Mouse (Mus musculus) heart, postnatal 25 days (tissue): ENCODE measurements around the gene Mknk2. TPM values are rescaled to one million over a fixed set of nuclear protein-coding genes. Genes with fewer than 3 reads are reported as not detected.
A peak's percentile ranks its signal among the peaks of the same experiment; 100 is the strongest.

Experiments
- DNase-seq: peaks from one replicate; pipeline ENCODE4 v3.0.0; 2022; ENCODE audit warnings: low spot score
- intact Hi-C: fragments of 180-260 bp; cut with DNase I; formaldehyde crosslinking; loops from one replicate; pipeline ENCODE4 v1.15.1; 2025
- total RNA-seq, 2 experiments: library from RNA; stranded (reverse); gene quantifications; 2 replicates each; pipeline ENCODE4 v1.2.3; 2021

Mknk2 gene
- total RNA-seq, 2 experiments from 2014 or later: 158 to 181 TPM

DNA sequence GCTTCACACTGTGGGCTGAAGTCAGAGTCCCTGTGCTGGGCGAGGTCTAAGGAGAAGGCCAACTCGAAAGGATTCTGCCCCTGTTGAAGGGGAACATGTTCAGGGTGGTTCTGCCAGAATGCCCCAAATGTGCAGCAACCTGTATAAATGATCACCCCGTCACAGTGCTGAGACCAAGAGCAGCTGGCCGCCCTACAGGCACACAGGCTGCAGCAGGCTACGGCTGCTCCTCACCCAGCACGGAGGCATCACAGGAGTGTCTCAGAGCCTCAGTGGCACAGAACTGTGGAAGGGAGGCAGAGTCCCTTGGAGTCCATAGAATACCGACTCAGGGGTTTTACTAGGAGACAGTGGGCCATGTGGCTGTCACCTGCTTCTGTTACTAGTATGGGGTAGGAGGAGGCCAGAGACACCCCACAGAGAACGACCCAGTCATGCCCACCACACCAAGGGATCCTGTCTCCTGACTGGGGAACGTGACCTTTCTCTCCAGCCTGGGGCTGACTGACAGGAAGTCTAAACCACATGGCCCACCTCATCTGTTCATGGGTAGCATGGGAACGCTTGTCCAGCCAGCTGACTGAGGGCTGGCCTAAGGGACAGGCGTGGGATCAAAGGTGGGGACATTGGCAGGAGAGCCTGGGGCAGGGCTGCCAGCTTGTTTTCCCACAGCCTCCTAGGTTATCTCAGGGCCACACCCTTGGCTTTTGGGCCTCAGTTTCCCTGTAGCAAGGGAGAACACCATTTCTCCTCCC, 5.8 kb downstream of the Mknk2 start:
- DNase-seq: no peak
- intact Hi-C loops: no loop called here

DNA sequence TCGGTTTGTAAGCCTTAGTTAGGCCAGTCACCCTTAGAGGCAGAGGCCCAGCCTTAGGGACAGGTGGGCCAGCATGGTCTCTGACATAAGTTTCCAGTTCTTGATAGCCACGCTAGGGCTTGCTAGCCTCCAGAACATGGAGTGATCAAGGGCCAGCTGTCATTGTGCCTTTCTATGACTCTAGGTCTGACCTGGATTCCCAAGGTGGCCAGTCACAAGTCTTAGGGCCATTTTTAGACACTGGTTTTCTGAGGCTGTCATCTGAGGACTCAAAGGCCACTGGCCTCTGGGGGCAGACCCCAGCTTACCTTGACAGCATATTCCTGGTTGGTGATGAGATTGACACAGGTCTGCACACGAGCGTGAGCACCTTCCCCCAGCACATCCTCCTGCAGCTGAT, 6.7 kb downstream of the Mknk2 start:
- intact Hi-C loops: no loop called here

DNA sequence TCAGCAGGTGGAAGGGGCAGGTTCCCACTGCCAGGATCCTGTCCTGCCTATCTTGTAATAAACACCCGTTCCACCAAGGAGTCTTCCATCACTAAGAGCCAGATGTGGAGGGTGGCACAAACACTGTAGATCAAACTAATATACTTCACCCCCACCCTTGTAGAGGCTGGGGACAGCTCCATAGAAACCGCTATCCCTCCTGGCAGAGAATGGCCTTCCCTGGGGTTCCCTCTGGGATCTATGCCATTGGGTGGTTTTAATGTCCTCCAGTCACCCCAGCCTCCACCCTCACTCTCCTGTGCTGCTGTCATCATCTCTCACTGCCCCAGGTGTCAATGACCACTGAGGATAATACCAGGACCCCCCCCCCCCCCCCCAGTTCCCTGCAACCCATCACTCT, 7.4 kb downstream of the Mknk2 start:
- DNase-seq: no peak
- intact Hi-C loops: no loop called here

More for the DNA sequence above, 6.7 kb downstream of the Mknk2 start:
- DNase-seq: no peak

GRCm38 (mm10) chr10:80669737-80670485, 8.0 kb downstream of the Mknk2 start:
- intact Hi-C loops: no loop called here
- DNase-seq: peak; percentile 58

GRCm38 (mm10) chr10:80669018-80669417, 8.9 kb downstream of the Mknk2 start:
- DNase-seq: no peak

DNA sequence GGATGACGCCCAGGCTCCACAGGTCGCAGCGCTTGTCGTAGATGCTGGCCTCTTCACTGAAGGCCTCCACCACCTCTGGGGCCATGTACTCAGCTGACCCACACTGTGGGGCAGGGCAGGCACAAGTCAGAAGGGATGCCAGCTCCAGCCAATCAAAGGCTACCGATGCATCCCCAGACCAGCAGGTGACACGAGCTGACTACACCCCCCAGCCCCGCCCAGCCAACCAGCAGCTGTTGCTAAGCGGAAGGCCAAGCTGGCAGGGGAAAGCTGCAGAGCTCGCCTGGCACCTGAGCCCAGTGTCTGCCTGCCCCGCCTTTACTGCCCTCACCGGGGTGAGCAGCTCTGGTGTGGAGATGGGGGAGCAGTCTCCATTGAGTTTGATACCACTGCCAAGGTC, 9.3 kb downstream of the Mknk2 start:
- intact Hi-C loops: no loop called here
- no peak for DNase-seq

More at GRCm38 (mm10) chr10:80669018-80669417, 8.9 kb downstream of the Mknk2 start:
- intact Hi-C loops: no loop called here

DNA sequence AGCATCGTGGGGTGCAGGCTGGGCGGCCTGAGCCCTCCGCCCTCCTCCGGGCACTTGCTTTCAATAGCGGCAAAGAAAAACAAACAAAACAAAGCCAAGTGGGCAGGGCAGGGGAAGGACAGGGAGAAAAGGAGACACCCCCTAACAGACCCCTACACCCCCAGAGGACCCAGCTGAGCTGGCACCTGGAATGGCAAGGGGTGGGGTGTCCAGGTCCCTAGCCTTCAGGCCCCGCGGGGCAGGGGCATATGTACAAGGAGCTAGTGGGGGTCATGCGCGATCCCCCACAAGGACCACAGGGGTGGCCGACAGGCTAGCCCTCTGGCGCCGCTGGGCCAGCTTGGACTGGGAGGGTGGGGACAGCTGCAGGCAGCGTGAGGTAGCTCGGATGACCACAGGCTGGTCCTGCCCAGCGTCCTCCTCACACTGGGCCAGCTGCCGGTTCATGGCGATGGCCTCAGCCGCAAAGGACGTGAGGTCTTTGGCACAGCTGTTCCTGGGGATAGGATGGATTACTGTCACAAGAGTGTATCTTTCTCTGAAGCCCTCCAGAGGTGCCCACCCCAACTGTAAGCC, 11.0 kb downstream of the Mknk2 start:
- no peak for DNase-seq
- intact Hi-C loops: no loop called here

DNA sequence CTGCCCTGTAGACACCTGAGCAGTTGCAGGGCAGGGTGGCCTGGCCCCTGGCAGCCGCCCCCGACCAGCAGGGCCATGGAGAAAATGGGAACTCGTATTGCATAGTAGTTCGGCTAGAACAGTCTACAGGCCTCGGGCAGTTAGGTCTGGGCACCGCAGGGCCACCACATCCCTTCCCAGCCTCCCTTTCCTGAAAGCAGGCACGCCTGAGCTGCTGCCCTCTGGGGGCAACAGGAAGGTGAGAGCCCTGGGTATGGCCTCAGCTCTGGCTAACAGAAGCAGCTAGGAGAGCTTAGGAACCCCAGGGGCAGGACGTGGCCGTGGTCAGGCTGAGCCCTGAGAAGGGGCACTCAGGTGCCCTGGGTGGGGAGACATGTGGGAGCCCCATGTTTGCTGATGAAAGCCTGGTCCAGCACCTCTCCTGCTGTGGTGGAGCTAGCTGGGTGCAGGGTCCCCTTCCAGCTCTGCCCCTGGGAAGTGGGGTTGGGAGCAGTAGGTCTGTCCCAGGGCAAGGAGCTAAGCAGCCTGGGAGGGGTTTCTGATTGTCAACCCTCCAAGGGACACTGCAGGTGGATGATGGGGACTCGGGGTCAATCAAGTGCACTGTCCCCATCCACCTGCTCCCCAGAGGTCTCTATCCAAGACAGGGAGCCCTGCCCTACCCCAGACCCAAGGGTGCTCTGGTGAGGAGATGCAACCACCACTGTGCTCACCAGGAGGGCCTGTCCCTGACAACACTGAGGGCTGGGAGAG, 11.8 kb downstream of the Mknk2 start:
- DNase-seq: no peak
- intact Hi-C loops: no loop called here

DNA sequence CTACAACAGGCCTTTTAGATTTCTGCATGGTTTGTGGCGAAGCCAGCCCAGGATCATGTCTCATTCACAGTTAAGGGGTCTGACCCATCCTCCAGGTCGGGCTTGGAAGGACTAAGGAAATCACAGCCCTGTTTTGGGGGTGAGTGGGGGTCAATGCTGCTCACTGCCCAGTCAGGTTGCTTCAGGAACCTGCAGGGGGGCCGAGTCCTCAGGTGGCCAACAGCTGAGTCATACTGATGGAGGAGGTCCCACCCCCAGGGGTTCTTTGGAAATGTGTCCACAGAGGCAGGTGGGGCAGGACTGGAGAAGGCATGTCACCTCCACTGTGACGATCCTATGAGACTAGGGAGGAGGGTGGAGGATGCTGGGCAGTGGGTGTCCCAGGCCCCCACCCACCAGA, 12.5 kb downstream of the Mknk2 start:
- no peak for DNase-seq
- intact Hi-C loops: no loop called here

GRCm38 (mm10) chr10:80665016-80665380, 12.9 kb downstream of the Mknk2 start:
- intact Hi-C loops: no loop called here
- peak; percentile 76 for DNase-seq

DNA sequence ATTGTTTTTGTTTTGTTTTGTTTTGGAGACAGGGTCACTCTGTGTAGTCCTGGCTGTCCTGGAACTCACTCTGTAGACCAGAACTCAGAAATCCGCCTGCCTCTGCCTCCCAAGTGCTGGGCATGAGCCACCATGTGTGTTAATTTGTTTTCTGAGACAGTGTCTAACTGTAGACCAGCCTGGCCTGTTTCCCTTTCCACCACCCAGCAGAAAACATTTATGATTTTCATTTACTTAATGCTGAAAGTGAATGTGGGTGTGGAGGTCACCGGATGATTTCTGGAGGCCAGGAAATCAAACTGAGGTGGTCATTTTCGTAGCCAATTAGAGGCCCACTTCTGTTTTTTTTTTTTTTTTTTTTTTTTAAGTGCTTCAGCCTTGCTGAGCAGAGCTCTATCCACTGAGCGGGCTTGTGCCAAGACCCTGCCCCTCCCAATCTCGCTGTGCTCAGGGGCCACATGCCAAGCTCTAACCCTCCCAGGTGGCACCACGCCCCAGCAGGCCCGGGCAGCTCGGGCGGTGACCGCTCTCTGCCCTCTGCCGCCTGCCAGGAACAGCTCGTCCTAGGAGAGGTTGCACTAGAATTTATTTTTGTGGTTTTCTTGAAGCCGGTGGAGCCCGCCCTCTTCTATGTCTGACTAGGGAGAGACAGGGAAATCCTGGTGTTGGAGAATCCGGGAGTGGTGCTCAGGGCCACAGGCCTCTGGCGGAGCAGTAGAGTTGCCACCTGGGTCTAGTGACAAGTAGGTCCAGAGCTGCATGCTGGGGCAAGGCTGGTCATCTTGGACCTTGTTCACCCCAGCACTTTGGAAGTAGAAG, 13.5 kb downstream of the Mknk2 start:
- peak; percentile 90 for DNase-seq
- intact Hi-C loops: no loop called here

DNA sequence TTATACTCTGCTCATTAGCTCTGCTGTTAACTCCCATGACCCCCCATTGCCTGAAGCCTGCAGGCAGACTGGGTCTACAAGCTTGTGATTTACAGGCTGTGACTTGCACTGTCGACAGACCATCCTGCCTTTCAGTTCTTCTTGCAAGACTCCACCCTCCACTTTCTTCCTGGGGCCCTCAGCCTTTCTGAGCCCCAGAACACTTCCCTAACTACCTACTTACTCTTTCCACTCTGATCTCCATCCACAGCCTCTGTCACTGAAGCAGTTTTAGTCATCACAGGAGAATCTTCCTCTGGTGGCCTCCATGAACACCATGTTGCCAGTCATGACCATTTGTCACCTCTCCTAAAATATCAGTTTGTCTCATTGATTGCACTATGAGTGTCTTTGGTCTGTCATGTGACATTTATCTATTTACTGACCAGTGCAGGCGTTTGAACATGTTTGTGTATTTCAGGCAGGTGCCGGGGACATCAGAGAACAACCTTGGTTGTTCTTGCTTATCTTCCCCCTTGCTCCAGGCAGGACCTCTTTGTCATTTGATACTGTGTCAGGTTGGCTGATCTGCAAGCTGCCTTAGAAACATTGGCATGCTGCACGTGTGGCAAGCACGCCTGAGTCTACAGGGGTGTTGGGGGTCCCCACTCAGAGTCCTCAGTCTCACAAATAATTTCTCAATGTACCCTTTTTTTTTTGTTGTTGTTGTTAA, 14.3 kb downstream of the Mknk2 start:
- intact Hi-C loops: no loop called here
- no peak for DNase-seq

DNA sequence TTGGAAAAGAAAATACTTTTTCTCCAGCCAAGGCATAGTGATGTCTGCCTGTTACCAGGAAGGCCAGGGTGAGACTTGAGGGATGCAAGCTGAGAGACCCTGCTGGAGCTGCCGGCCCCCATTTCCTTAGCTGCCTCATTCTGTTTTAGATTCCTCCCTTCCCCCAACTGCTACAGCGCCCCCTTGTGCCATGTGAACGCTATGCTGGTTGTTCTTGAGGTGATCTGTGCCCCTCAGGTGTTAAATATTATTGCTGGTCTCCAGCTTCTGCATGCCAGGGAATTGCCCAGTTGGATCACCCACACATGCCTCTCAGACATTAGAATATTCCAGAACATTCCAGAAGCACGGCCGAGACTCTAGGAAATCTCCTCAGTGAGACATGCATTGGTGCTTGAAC, 16.8 kb downstream of the Mknk2 start:
- no peak for DNase-seq
- intact Hi-C loops: loop anchor here (2.0 kb wide), 1 partner anchor 14 kb away; no protein-coding TSS in a partner anchor

DNA sequence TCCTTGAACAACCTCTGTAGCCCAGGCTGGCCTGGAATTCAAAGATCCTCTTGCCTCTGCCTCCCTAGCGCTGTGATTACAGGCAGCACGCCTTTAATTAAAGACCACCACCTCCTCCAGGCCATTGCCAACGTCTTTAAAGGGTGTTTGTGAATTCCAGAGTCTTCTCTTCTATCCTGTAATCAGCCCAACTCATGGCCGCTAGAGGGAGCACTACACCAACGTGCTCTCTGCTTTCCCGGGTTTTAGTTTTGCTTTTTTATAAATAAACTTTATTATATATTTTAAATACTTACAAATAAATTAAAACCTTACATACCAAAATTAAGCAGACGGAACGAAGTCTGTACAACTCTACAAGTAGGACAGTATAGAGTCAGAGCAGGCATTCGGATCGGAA, 18.7 kb downstream of the Mknk2 start:
- DNase-seq: no peak
- intact Hi-C loops: loop anchor here (1.0 kb wide), 1 partner anchor 25 kb away; no protein-coding TSS in a partner anchor

- no peak for DNase-seq
- intact Hi-C loops: loop anchor here (1.0 kb wide), 1 partner anchor 25 kb away; no protein-coding TSS in a partner anchor
Observed at GRCm38 (mm10) chr10:80658841-80659202, 19.1 kb downstream of the Mknk2 start.

DNA sequence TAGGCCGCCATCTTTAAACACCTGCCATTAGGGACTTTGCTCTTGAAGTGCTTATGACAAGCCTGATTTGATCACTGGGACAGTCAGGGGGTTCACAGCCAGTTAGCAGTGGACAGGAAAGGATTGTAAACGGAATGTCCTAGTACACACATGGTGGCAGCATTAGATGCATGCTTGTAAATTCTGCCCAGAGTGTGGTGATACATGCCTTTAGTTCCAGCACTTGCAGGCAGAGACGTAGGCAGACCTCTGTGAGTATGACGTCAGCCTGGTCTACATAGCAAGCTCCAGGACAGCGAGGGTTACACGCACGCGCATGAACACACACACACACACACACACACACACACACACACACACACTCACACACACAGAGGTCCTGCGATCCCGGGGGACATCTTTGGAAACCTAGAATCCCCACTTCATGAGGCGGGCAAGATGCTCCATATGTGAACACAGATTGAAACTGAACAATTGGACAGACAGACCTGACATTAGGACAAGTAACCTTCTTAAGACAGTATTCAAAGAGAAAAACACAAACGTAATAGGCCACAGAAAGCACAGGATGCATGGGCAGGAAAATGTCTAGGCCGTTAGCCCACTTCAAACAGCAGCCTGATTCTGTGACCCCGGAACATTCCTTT, 19.6 kb downstream of the Mknk2 start:
- DNase-seq: no peak
- intact Hi-C loops: no loop called here

- DNase-seq: no peak
- intact Hi-C loops: no loop called here
Observed at GRCm38 (mm10) chr10:80656863-80657623, 20.9 kb downstream of the Mknk2 start, which contains the start of gene Btbd2. Btbd2 (minus strand) TSS chr10:80657071.
